Mouse (Mus musculus) hindbrain, postnatal 0 days (tissue): ENCODE measurements around the gene Crls1. TPM values are rescaled to one million over a fixed set of nuclear protein-coding genes. Genes with fewer than 3 reads are reported as not detected.

Experiments
- ATAC-seq: fragments of 200-750 bp; cut with Nextera tagmentation; 2 replicates; pipeline ENCODE4 v1.8.0; 2017; ENCODE audit warnings: mild to moderate bottlenecking, moderate TSS enrichment, moderate library complexity
- DNase-seq: peaks from one replicate; pipeline ENCODE4 v3.0.0-alpha.2; 2015; ENCODE audit warnings: low spot score
- H3K27ac ChIP-seq: fragments of 300-500 bp; sonication (generic); 2 replicates; pipeline ENCODE4 v1.5.1; 2014; ENCODE audit warnings: mild to moderate bottlenecking
- H3K27me3 ChIP-seq: fragments of 300-500 bp; sonication (generic); 2 replicates; pipeline ENCODE4 v1.6.1; 2014; ENCODE audit warnings: low read length, mixed read lengths; ENCODE audit not compliant: insufficient read depth
- H3K36me3 ChIP-seq: fragments of 300-500 bp; sonication (generic); 2 replicates; pipeline ENCODE4 v1.6.1; 2014; ENCODE audit warnings: low read length, mixed read lengths; ENCODE audit not compliant: insufficient read depth
- H3K4me1 ChIP-seq: fragments of 300-500 bp; sonication (generic); 2 replicates; pipeline ENCODE4 v1.6.1; 2014; ENCODE audit warnings: antibody characterized with exemption, low read length, mixed read lengths; ENCODE audit not compliant: insufficient read depth
- H3K4me2 ChIP-seq: fragments of 300-500 bp; sonication (generic); 2 replicates; pipeline ENCODE4 v1.6.1; 2014; ENCODE audit warnings: low read depth, mild to moderate bottlenecking, low read length, moderate library complexity, mixed read lengths
- H3K4me3 ChIP-seq: fragments of 300-500 bp; sonication (generic); 2 replicates; pipeline ENCODE4 v1.5.1; 2014; ENCODE audit warnings: low read length
- H3K9ac ChIP-seq: fragments of 300-500 bp; sonication (generic); replicated peaks from 2 replicates; pipeline ENCODE4 v1.6.1; 2014; ENCODE audit warnings: mild to moderate bottlenecking, low read length, moderate library complexity, mixed read lengths
- H3K9me3 ChIP-seq: fragments of 300-500 bp; sonication (generic); 2 replicates; pipeline ENCODE4 v1.6.1; 2016; ENCODE audit warnings: low read length, mixed read lengths
- CTCF ChIP-seq: IDR thresholded peaks from 2 replicates; pipeline ENCODE4 v1.5.1; 2016; ENCODE audit warnings: antibody characterized with exemption, control low read depth, low read depth
- WGBS: fragments of 180-500 bp; shearing (Covaris S2); extraction: QIAGEN DNeasy Blood & Tissue Kit; methylation state at CpG from one replicate; pipeline ENCODE4 v1.1.7; 2014; 5-methylcytosine and 5-hydroxymethylcytosine counted together
- polyA plus RNA-seq: library from polyadenylated mRNA; unstranded; fragments of >200 nt; fragmentation: Nextera tagmentation; extraction: Ambion mirVana; gene quantifications from 2 replicates; pipeline ENCODE4 v1.2.1, GENCODE M21; 2015
- total RNA-seq: library from RNA; depleted of rRNA; stranded (reverse); fragments of >200 nt; gene quantifications from 2 replicates; pipeline ENCODE4 v1.2.3, GENCODE M21; 2014

Gene Crls1
- total and polyA plus RNA-seq, 2 experiments from 2014 or later, result 22.9 to 33.6 TPM

- H3K36me3 ChIP-seq, result peaks cover 16% of the 10 kb centered on the region
- H3K4me2 ChIP-seq, result no peak overlapping the region
- H3K27ac ChIP-seq, result no peak overlapping the region
- peak; percentile 25 for DNase-seq
- H3K4me3 ChIP-seq, result no peak overlapping the region
- no peaks in the 10 kb centered on the region for H3K27me3 ChIP-seq
- H3K4me1 ChIP-seq, result peaks cover 10% of the 10 kb centered on the region
- ATAC-seq, result no peak
- no peaks in the 10 kb centered on the region for H3K9me3 ChIP-seq
- H3K9ac ChIP-seq, result no peak overlapping the region
- TF ChIP-seq CTCF, result no peak
- WGBS, result 55% methylated on average over 6 of the region's 6 CpGs
These were observed 2.7 kb downstream of the Crls1 start for GRCm38 (mm10) chr2:132849141-132849540.

GRCm38 (mm10) chr2:132853051-132853450 is 6.6 kb downstream of the Crls1 start:
- Histone ChIP-seq H3K27me3 (no peaks in the 10 kb centered on the region), H3K27ac (no peak overlapping the region), H3K9me3 (no peaks in the 10 kb centered on the region), H3K9ac (no peak overlapping the region), H3K36me3 (peaks cover 16% of the 10 kb centered on the region), H3K4me3 (no peak overlapping the region), H3K4me2 (no peak overlapping the region), H3K4me1 (peaks cover 2% of the 10 kb centered on the region; the same call in 1 of the 2 replicates)
- no peak for TF ChIP-seq CTCF
- WGBS, result 95% methylated on average over 1 of the region's 1 CpGs
- ATAC-seq, result no peak
- DNase-seq, result no peak

- H3K36me3 ChIP-seq, result peaks cover 11% of the 10 kb centered on the region
- no peak for TF ChIP-seq CTCF
- no peak overlapping the region for H3K4me2 ChIP-seq
- no peaks in the 10 kb centered on the region for H3K27me3 ChIP-seq
- no peak overlapping the region for H3K9ac ChIP-seq
- DNase-seq (no peak), ATAC-seq (no peak)
- H3K4me3 ChIP-seq, result no peak overlapping the region
- H3K27ac ChIP-seq, result no peak overlapping the region
- H3K4me1 ChIP-seq, result no peaks in the 10 kb centered on the region
- WGBS, result 80% methylated on average over 5 of the region's 5 CpGs
- H3K9me3 ChIP-seq, result no peaks in the 10 kb centered on the region
These were observed 9.9 kb downstream of the Crls1 start for GRCm38 (mm10) chr2:132856333-132856732.

- H3K4me3 ChIP-seq, result no peak overlapping the region
- ATAC-seq (no peak), DNase-seq (no peak)
- H3K27me3 ChIP-seq, result no peaks in the 10 kb centered on the region
- TF ChIP-seq CTCF, result no peak
- no peaks in the 10 kb centered on the region for H3K9me3 ChIP-seq
- H3K9ac ChIP-seq, result no peak overlapping the region
- H3K4me2 ChIP-seq, result no peak overlapping the region
- H3K4me1 ChIP-seq, result no peaks in the 10 kb centered on the region
- no peak overlapping the region for H3K27ac ChIP-seq
- peaks cover 2% of the 10 kb centered on the region; the same call in 1 of the 2 replicates for H3K36me3 ChIP-seq
These were observed 14.0 kb downstream of the Crls1 start for GRCm38 (mm10) chr2:132860435-132860834.

DNA sequence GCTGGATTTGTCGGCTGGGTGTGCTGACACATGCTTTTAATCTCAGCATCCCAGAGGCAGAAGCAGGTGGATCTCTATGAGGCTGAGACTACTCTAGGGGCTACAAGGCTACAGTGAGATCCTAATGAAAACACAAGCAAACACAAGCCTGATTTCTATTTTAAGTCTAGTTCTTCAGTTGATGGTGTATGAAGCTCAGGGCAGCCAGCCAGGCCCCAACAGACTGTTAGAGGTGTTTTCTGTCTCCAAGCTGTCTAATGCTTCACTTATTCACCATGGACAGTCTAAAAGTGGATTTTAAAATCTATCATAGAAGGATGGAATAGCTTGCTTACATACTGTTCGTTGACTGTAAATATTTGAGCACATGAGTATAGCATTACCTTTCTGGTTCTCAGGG is 15.0 kb downstream of the Crls1 start:
- Histone ChIP-seq H3K4me2 (no peak overlapping the region), H3K36me3 (peaks cover 6% of the 10 kb centered on the region; the same call in 1 of the 2 replicates), H3K27ac (no peak overlapping the region), H3K4me1 (no peaks in the 10 kb centered on the region), H3K4me3 (no peak overlapping the region), H3K9me3 (no peaks in the 10 kb centered on the region), H3K9ac (no peak overlapping the region), H3K27me3 (no peaks in the 10 kb centered on the region)
- 88% methylated on average over 2 of the region's 2 CpGs for WGBS
- ATAC-seq, result no peak
- no peak for DNase-seq
- no peak for TF ChIP-seq CTCF

GRCm38 (mm10) chr2:132863325-132863724 is 16.9 kb downstream of the Crls1 start:
- Histone ChIP-seq H3K36me3 (peaks cover 6% of the 10 kb centered on the region; the same call in 1 of the 2 replicates), H3K4me1 (no peaks in the 10 kb centered on the region), H3K9me3 (no peaks in the 10 kb centered on the region), H3K4me3 (no peak overlapping the region), H3K27me3 (no peaks in the 10 kb centered on the region), H3K4me2 (no peak overlapping the region), H3K9ac (no peak overlapping the region), H3K27ac (no peak overlapping the region)
- ATAC-seq (no peak), DNase-seq (no peak)
- TF ChIP-seq CTCF, result no peak
- 96% methylated on average over 2 of the region's 2 CpGs for WGBS

- whole genome bisulfite sequencing, result 78% methylated on average over 5 of the region's 5 CpGs
- no peak overlapping the region for H3K4me3 ChIP-seq
- no peak for TF ChIP-seq CTCF
- H3K9ac ChIP-seq, result no peak overlapping the region
- no peaks in the 10 kb centered on the region for H3K27me3 ChIP-seq
- ATAC-seq (no peak), DNase-seq (no peak)
- no peak overlapping the region for H3K4me2 ChIP-seq
- H3K27ac ChIP-seq, result no peak overlapping the region
- H3K9me3 ChIP-seq, result no peaks in the 10 kb centered on the region
- peaks cover 6% of the 10 kb centered on the region; the same call in 1 of the 2 replicates for H3K36me3 ChIP-seq
- H3K4me1 ChIP-seq, result no peaks in the 10 kb centered on the region
These were observed 21.1 kb downstream of the Crls1 start for GRCm38 (mm10) chr2:132867521-132867920.
